Mouse (Mus musculus): ENCODE measurements at regions not wholly inside any gene's neighbourhood (a gene's known extent, or its start where the extent isn't known, plus 50 kb on each side); places are given as distances from the start of the nearest gene placed in this dataset.

GRCm38 (mm10) chr5:119265149-119265890 lies 405.1 kb upstream of the Tbx3 start:
- in situ Hi-C loops (cut with MboI; ENCODE audit: unreplicated experiment in 2 of 2): no loop called here

GRCm38 (mm10) chr5:119271234-119271852 lies 399.1 kb upstream of the Tbx3 start:
- in situ Hi-C loops (cut with MboI; ENCODE audit: unreplicated experiment in 2 of 2): no loop called here

GRCm38 (mm10) chr5:119273203-119273602 lies 397.3 kb upstream of the Tbx3 start:
- in situ Hi-C loops (cut with MboI; ENCODE audit: unreplicated experiment in 2 of 2): no loop called here

- in situ Hi-C loops (cut with MboI; ENCODE audit: unreplicated experiment in 2 of 2): no loop called here
Observed at GRCm38 (mm10) chr5:119273615-119274014, 396.9 kb upstream of the Tbx3 start.

GRCm38 (mm10) chr5:119274817-119275494 lies 395.5 kb upstream of the Tbx3 start:
- in situ Hi-C loops (cut with MboI; ENCODE audit: unreplicated experiment in 2 of 2): no loop called here

- in situ Hi-C loops (cut with MboI; ENCODE audit: unreplicated experiment in 2 of 2): no loop called here
Observed at GRCm38 (mm10) chr5:119280146-119280545, 390.3 kb upstream of the Tbx3 start.

GRCm38 (mm10) chr5:119289808-119290207 lies 380.7 kb upstream of the Tbx3 start:
- in situ Hi-C loops (cut with MboI; ENCODE audit: unreplicated experiment in 2 of 2): no loop called here

GRCm38 (mm10) chr5:119292323-119292722 lies 378.1 kb upstream of the Tbx3 start:
- in situ Hi-C loops (cut with MboI; ENCODE audit: unreplicated experiment in 2 of 2): no loop called here

- in situ Hi-C loops (cut with MboI; ENCODE audit: unreplicated experiment in 2 of 2): no loop called here
Observed at GRCm38 (mm10) chr5:119292889-119293288, 377.6 kb upstream of the Tbx3 start.

- in situ Hi-C loops (cut with MboI; ENCODE audit: unreplicated experiment in 2 of 2): no loop called here
Observed at GRCm38 (mm10) chr5:119299311-119299710, 371.2 kb upstream of the Tbx3 start.

- in situ Hi-C loops (cut with MboI; ENCODE audit: unreplicated experiment in 2 of 2): no loop called here
Observed at GRCm38 (mm10) chr5:119300106-119300505, 370.4 kb upstream of the Tbx3 start.

GRCm38 (mm10) chr5:119301539-119301938 lies 368.9 kb upstream of the Tbx3 start:
- in situ Hi-C loops (cut with MboI; ENCODE audit: unreplicated experiment in 2 of 2): no loop called here

- in situ Hi-C loops (cut with MboI; ENCODE audit: unreplicated experiment in 2 of 2): no loop called here
Observed at GRCm38 (mm10) chr5:119304721-119305120, 365.7 kb upstream of the Tbx3 start.

GRCm38 (mm10) chr5:119307768-119308167 lies 362.7 kb upstream of the Tbx3 start:
- in situ Hi-C loops (cut with MboI; ENCODE audit: unreplicated experiment in 2 of 2): no loop called here

GRCm38 (mm10) chr5:119310178-119310930 lies 360.1 kb upstream of the Tbx3 start:
- in situ Hi-C loops (cut with MboI; ENCODE audit: unreplicated experiment in 2 of 2): no loop called here

- in situ Hi-C loops (cut with MboI; ENCODE audit: unreplicated experiment in 2 of 2): no loop called here
Observed at GRCm38 (mm10) chr5:119312808-119313207, 357.7 kb upstream of the Tbx3 start.

- in situ Hi-C loops (cut with MboI; ENCODE audit: unreplicated experiment in 2 of 2): no loop called here
Observed at GRCm38 (mm10) chr5:119315149-119315548, 355.3 kb upstream of the Tbx3 start.

GRCm38 (mm10) chr5:119317617-119318016 lies 352.9 kb upstream of the Tbx3 start:
- in situ Hi-C loops (cut with MboI; ENCODE audit: unreplicated experiment in 2 of 2): no loop called here

GRCm38 (mm10) chr5:119321368-119322144 lies 348.9 kb upstream of the Tbx3 start:
- in situ Hi-C loops (cut with MboI; ENCODE audit: unreplicated experiment in 2 of 2): no loop called here

- in situ Hi-C loops (cut with MboI; ENCODE audit: unreplicated experiment in 2 of 2): no loop called here
Observed at GRCm38 (mm10) chr5:119322411-119322810, 348.1 kb upstream of the Tbx3 start.
